Mouse (Mus musculus): ENCODE data around the gene Midn. TPM values are rescaled to one million over a fixed set of nuclear protein-coding genes. Genes with fewer than 3 reads are reported as not detected.

The Midn gene
- polyA plus RNA-seq, 1 experiment, result 171 TPM

- no peaks in the 10 kb centered on the region for H3K27me3 ChIP-seq (replicated peaks)
- H3K36me3 ChIP-seq (replicated peaks; ENCODE audit: low read length), result peaks cover 32% of the 10 kb centered on the region
- H3K4me1 ChIP-seq, result peaks cover 58% of the 10 kb centered on the region
- no peak for TF ChIP-seq FLI1 (IDR thresholded peaks at IDR 0.05; ENCODE audit: low read length)
- TF ChIP-seq GATA1 (IDR thresholded peaks at IDR 0.05; ENCODE audit: borderline replicate concordance, low read length), result no peak
- H3K4me3 ChIP-seq (replicated peaks), result peak overlapping the region; percentile 100
- H3K9me3 ChIP-seq, result no peaks in the 10 kb centered on the region
Measured at GRCm38 (mm10) chr10:80114341-80115284, 33.5 kb upstream of the Midn start.

GRCm38 (mm10) chr10:80115290-80115943 is 32.7 kb upstream of the Midn start, which contains the start of gene Stk11:
Gene Stk11, plus strand, starts transcription at chr10:80115803.
- Histone ChIP-seq H3K4me1 (peaks cover 60% of the 10 kb centered on the region), H3K27me3 (replicated peaks) (no peaks in the 10 kb centered on the region), H3K4me3 (replicated peaks) (peak within 1 kb of the TSS; percentile 100), H3K36me3 (replicated peaks; ENCODE audit: low read length) (peaks cover 40% of the 10 kb centered on the region), H3K9me3 (no peaks in the 10 kb centered on the region)
- no peak for TF ChIP-seq FLI1 (IDR thresholded peaks at IDR 0.05; ENCODE audit: low read length)
- no peak for TF ChIP-seq GATA1 (IDR thresholded peaks at IDR 0.05; ENCODE audit: borderline replicate concordance, low read length)

GRCm38 (mm10) chr10:80115944-80116335 is 32.1 kb upstream of the Midn start:
- Histone ChIP-seq H3K36me3 (replicated peaks; ENCODE audit: low read length) (peaks cover 45% of the 10 kb centered on the region), H3K27me3 (replicated peaks) (no peaks in the 10 kb centered on the region), H3K4me1 (peaks cover 62% of the 10 kb centered on the region), H3K4me3 (replicated peaks) (peak overlapping the region; percentile 100), H3K9me3 (no peaks in the 10 kb centered on the region)
- no peak for TF ChIP-seq FLI1 (IDR thresholded peaks at IDR 0.05; ENCODE audit: low read length)
- no peak for TF ChIP-seq GATA1 (IDR thresholded peaks at IDR 0.05; ENCODE audit: borderline replicate concordance, low read length)

DNA sequence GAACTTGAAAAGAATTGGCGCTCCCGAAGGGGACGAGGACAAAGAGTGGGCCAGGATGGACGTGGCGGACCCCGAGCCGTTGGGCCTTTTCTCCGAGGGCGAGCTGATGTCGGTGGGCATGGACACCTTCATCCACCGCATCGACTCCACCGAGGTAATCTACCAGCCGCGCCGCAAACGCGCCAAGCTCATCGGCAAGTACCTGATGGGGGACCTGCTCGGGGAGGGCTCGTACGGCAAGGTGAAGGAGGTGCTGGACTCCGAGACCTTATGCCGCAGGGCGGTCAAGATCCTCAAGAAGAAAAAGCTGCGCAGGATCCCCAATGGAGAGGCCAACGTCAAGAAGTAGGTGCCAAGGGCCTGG is 31.5 kb upstream of the Midn start:
- TF ChIP-seq GATA1 (IDR thresholded peaks at IDR 0.05; ENCODE audit: borderline replicate concordance, low read length) (no peak), FLI1 (IDR thresholded peaks at IDR 0.05; ENCODE audit: low read length) (no peak)

DNA sequence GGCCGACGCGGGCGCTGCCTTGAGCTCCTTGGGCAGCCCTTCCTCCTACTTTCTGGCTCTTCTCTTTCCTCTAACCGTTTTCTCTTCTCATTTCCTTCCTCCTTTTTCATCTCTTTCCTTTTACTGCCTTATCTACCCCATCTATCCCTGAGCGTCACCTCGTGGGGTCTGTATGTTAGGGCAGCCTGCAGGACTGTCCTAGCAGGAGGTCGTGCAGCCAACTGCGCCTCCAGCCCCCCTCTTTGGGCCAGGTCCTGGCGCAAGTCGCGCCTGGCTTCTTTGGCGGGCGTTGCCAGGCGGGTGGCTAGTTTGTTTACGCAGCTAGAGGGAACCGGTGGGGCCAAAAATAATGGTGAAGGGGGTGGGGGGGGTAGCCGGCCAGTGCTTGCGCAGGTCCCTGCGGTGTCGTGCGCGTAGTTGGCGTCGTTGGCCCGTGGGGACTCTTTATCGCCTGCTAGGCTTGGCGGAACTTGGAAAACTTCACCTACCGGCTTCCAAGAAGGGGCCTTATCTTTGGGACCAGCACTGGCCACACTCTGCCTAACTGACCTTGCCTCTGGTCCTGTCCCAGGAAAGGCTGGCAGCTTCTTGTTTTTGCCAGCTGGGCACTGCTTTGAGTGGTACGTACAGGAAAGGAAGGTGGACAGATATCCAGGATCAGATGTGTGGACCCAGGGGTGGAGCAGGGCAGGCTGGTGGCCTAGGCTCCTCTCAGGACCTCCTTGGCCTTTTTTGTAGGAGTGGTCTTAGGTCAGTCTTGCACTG is 31.0 kb upstream of the Midn start:
- Histone ChIP-seq H3K36me3 (replicated peaks; ENCODE audit: low read length) (peaks cover 56% of the 10 kb centered on the region), H3K4me1 (peaks cover 69% of the 10 kb centered on the region), H3K9me3 (no peaks in the 10 kb centered on the region), H3K27me3 (replicated peaks) (no peaks in the 10 kb centered on the region), H3K4me3 (replicated peaks) (peak overlapping the region; percentile 100)
- TF ChIP-seq GATA1 (IDR thresholded peaks at IDR 0.05; ENCODE audit: borderline replicate concordance, low read length) (no peak), FLI1 (IDR thresholded peaks at IDR 0.05; ENCODE audit: low read length) (no peak)

More for the DNA sequence above, 31.5 kb upstream of the Midn start:
- Histone ChIP-seq H3K9me3 (no peaks in the 10 kb centered on the region), H3K4me1 (peaks cover 64% of the 10 kb centered on the region), H3K27me3 (replicated peaks) (no peaks in the 10 kb centered on the region), H3K4me3 (replicated peaks) (peak overlapping the region; percentile 100), H3K36me3 (replicated peaks; ENCODE audit: low read length) (peaks cover 51% of the 10 kb centered on the region)

DNA sequence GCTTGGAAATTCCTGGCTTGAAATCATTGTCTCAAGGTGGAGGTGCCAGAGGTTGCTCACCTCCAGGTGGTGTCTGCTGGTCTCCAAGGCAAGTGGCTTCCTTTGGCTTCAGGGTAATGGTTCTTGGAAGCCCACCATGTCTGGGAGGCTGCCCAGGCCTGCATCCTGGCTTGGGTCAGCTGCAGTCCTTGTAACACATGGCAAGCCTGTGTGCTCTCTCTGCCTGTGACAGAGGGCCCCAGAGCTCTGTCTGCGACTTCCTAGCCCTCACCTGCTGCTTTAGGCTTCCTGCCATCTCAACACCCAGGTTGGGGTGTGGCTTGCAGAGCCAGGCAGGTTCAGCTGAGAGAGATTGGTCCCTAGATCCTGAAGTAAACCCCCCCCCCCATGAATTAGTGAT is 30.3 kb upstream of the Midn start:
- H3K27me3 ChIP-seq (replicated peaks), result no peaks in the 10 kb centered on the region
- H3K4me3 ChIP-seq (replicated peaks), result peak overlapping the region; percentile 100
- no peaks in the 10 kb centered on the region for H3K9me3 ChIP-seq
- peaks cover 61% of the 10 kb centered on the region for H3K36me3 ChIP-seq (replicated peaks; ENCODE audit: low read length)
- no peak for TF ChIP-seq FLI1 (IDR thresholded peaks at IDR 0.05; ENCODE audit: low read length)
- no peak for TF ChIP-seq GATA1 (IDR thresholded peaks at IDR 0.05; ENCODE audit: borderline replicate concordance, low read length)
- H3K4me1 ChIP-seq, result peaks cover 71% of the 10 kb centered on the region

DNA sequence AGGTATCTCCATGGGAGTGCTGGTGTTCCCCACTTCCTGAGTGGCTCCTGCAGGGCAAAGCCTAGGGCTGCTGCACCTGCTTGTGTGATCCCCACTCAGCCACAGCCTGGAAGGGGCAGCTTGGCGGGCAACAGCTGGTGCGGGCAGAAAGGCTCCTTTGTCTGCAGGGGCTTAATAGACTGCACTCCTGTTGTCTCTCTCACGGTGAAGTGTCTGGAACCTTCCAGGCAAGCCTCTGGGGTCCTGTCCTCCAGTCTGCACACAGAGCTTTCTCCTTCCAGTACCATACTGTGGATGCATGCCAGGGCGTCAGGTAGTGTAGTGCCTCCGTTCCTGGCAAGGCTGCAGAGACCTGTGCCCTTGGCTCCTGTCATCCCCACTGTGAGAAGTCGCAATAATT is 29.5 kb upstream of the Midn start:
- Histone ChIP-seq H3K4me3 (replicated peaks) (peak overlapping the region; percentile 100), H3K27me3 (replicated peaks) (no peaks in the 10 kb centered on the region), H3K4me1 (peaks cover 74% of the 10 kb centered on the region), H3K36me3 (replicated peaks; ENCODE audit: low read length) (peaks cover 69% of the 10 kb centered on the region), H3K9me3 (no peaks in the 10 kb centered on the region)
- TF ChIP-seq FLI1 (IDR thresholded peaks at IDR 0.05; ENCODE audit: low read length) (no peak), GATA1 (IDR thresholded peaks at IDR 0.05; ENCODE audit: borderline replicate concordance, low read length) (no peak)

GRCm38 (mm10) chr10:80120146-80120545 is 27.9 kb upstream of the Midn start:
- H3K36me3 ChIP-seq (replicated peaks; ENCODE audit: low read length), result peaks cover 85% of the 10 kb centered on the region
- H3K9me3 ChIP-seq, result no peaks in the 10 kb centered on the region
- H3K27me3 ChIP-seq (replicated peaks), result no peaks in the 10 kb centered on the region
- peaks cover 75% of the 10 kb centered on the region for H3K4me1 ChIP-seq
- H3K4me3 ChIP-seq (replicated peaks), result peak overlapping the region; percentile 80
- TF ChIP-seq FLI1 (IDR thresholded peaks at IDR 0.05; ENCODE audit: low read length), result no peak
- no peak for TF ChIP-seq GATA1 (IDR thresholded peaks at IDR 0.05; ENCODE audit: borderline replicate concordance, low read length)

- Histone ChIP-seq H3K27me3 (replicated peaks) (no peaks in the 10 kb centered on the region), H3K4me3 (replicated peaks) (peak overlapping the region; percentile 51), H3K4me1 (peaks cover 89% of the 10 kb centered on the region), H3K36me3 (replicated peaks; ENCODE audit: low read length) (peaks cover 98% of the 10 kb centered on the region), H3K9me3 (no peaks in the 10 kb centered on the region)
- no peak for TF ChIP-seq GATA1 (IDR thresholded peaks at IDR 0.05; ENCODE audit: borderline replicate concordance, low read length)
- TF ChIP-seq FLI1 (IDR thresholded peaks at IDR 0.05; ENCODE audit: low read length), result no peak
Measured at GRCm38 (mm10) chr10:80121639-80122038, 26.4 kb upstream of the Midn start.
